Comparison of ENCODE assay signal across 8 mouse cellular contexts in genomic region chr3:127408684-127409550, GRCm38 (mm10).
DNase-seq lines count a peak whose midpoint lies in the region; ATAC-seq lines count a peak whose summit lies in the region.

No protein-coding gene starts in this region.

- H3K27me3 ChIP-seq in hindbrain, embryonic 13.5 days = no peaks in the 10 kb centered on the region

- ATAC-seq in hindbrain, embryonic 13.5 days (ENCODE audit: low FRiP score) = peak; percentile 97
- ATAC-seq in megakaryocyte-erythroid progenitor cell, adult 5-6 weeks (replicated peaks; ENCODE audit: low FRiP score, low TSS enrichment, poor library complexity, severe bottlenecking) = 0 out of 2 replicates have a peak, but pooled peaks have one; percentile 16

- H3K4me2 ChIP-seq in hindbrain, embryonic 13.5 days = peak overlapping the region; percentile 70

- intact Hi-C loops in left cerebral cortex, postnatal 36 days (cut with DNase I) = loop anchor here (5.0 kb wide), 2 partner anchors 67 to 82 kb away; no protein-coding TSS in a partner anchor

- no peaks in the 10 kb centered on the region for H3K36me3 ChIP-seq in hindbrain, embryonic 13.5 days

- peaks cover 35% of the 10 kb centered on the region for H3K4me1 ChIP-seq in hindbrain, embryonic 13.5 days (replicated peaks)

- peak overlapping the region; percentile 83 for H3K9ac ChIP-seq in hindbrain, embryonic 13.5 days

- peak; percentile 42 for DNase-seq in adrenal gland, adult 8-10 months
- DNase-seq in cerebellum, postnatal 36 days = peak; percentile 69 to 70
- DNase-seq in frontal cortex, postnatal 36 days (ENCODE audit: low spot score in 2 of 2) = peak; percentile 89 to 93
- peak; percentile 88 to 89 for DNase-seq in left cerebral cortex, postnatal 36 days (ENCODE audit: low spot score in 2 of 2)
- peak; percentile 75 for DNase-seq in right cerebral cortex, postnatal 4 days
- no peak for DNase-seq in spleen, postnatal 36 days (ENCODE audit: low spot score in 2 of 2)

- H3K27ac ChIP-seq in hindbrain, embryonic 13.5 days = peak overlapping the region; percentile 94

- peak overlapping the region; percentile 64 for H3K4me3 ChIP-seq in hindbrain, embryonic 13.5 days

- no peaks in the 10 kb centered on the region for H3K9me3 ChIP-seq in hindbrain, embryonic 13.5 days

- 15% methylated on average over 23 of the region's 23 CpGs for WGBS in hindbrain, embryonic 13.5 days

Comparison
In these comparisons a context has a peak if more than half of its experiments do, and no peak if none do; other contexts are left out.
1. DNase-seq: peak in adrenal gland, adult 8-10 months (single experiment), cerebellum, postnatal 36 days (2 of 2), frontal cortex, postnatal 36 days (2 of 2), left cerebral cortex, postnatal 36 days (2 of 2) and right cerebral cortex, postnatal 4 days (single experiment); none in spleen, postnatal 36 days (0 of 2).